Mouse (Mus musculus) cortical plate, adult 2 months (tissue): ENCODE data around the gene Sstr2.

Experiments
- CTCF ChIP-seq: fragments of 200-500 bp; IDR thresholded peaks from 2 replicates; pipeline ENCODE4 v1.5.1; 2011; ENCODE audit warnings: mild to moderate bottlenecking, control low read depth, low read length; ENCODE audit not compliant: insufficient read depth; ENCODE audit errors: extremely low read depth
- POLR2A ChIP-seq: fragments of 200-500 bp; IDR thresholded peaks from 2 replicates; pipeline ENCODE4 v1.6.1; 2011; ENCODE audit warnings: mild to moderate bottlenecking, low read length, control low read depth; ENCODE audit not compliant: insufficient read depth; ENCODE audit errors: extremely low read depth

- TF ChIP-seq CTCF (no peak), POLR2A (no peak)
Measured at GRCm38 (mm10) chr11:113657221-113657620, 38.1 kb downstream of the Sstr2 start.
